Mouse (Mus musculus) adrenal gland, postnatal 14 days (tissue): Measurements from ENCODE around the gene Unc50. TPM values are rescaled to one million over a fixed set of nuclear protein-coding genes. Genes with fewer than 3 reads are reported as not detected.

Source experiments
- DNase-seq: peaks from one replicate; pipeline ENCODE4 v3.0.0; 2021; ENCODE audit warnings: mixed read lengths
- total RNA-seq: library from RNA; stranded (reverse); gene quantifications from 2 replicates; pipeline ENCODE4 v1.2.3, GENCODE M21; 2021

Gene Unc50
- total RNA-seq, 1 experiment from 2014 or later = 60.5 TPM

DNA sequence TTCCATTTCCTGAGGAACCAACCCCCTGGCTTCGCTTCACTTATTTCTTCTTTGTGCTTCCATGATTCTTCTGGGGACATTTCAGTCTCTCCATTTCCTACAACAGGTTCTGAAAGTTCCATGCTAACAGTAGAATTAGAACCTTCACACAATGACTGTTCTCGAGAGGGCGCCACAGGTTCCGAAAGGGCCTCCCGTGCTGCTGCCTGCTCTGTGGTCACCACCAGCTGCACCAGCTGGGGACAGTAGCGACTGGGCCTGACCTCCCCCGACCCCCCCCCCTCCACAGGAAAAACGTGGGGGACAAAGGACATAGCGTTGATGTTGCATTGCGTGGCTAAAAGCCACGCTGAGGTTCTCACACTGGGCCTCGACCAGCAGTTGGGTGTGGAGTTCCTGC, 58.6 kb downstream of the Unc50 start:
- no peak for DNase-seq

Other genes with a start within 250 kb of the Unc50 start
- 1.8 and 2.0 TPM in 2 replicates for gene Cnga3, start 215.7 kb upstream of the Unc50 start, total RNA-seq
- gene Inpp4a, start 130.3 kb upstream of the Unc50 start, total RNA-seq = 21.2 and 23.5 TPM in 2 replicates
- 95.9 and 97.8 TPM in 2 replicates for gene Coa5, start within 50 bp of the Unc50 start, total RNA-seq
- gene Mgat4a, start 110.9 kb downstream of the Unc50 start, total RNA-seq = 10.6 and 11.2 TPM in 2 replicates